Mouse (Mus musculus): ENCODE data around the gene Atp6v0a1. TPM values are rescaled to one million over a fixed set of nuclear protein-coding genes. Genes with fewer than 3 reads are reported as not detected.

Gene Atp6v0a1
- polyA plus RNA-seq, 1 experiment: 39.7 TPM

DNA sequence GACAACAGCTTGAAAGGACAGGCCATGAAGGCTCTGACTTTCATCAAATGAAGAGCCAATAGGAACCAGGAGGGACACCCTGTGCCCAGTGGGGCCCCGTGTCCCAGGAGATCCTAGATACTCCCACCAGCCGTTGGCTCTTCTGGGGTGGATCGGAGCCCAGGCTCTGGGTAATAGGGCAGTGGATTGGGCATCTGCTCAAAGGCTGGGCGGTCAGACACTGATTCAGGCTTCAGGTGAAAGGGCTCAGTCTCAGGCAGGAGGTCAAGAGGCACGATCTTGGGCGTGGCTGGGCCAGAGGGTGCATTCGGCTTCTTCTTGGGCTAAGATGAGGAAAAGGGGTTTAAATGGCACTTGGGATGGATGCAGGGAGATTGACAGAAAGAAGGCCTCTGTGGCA lies 45.1 kb upstream of the Atp6v0a1 start:
- no peak for DNase-seq
- Histone ChIP-seq H3K27ac (ENCODE audit: control insufficient read depth, insufficient read depth, low read length) (no peak overlapping the region), H3K4me3 (ENCODE audit: control insufficient read depth, insufficient read depth, low read length) (no peak overlapping the region), H3K27me3 (ENCODE audit: control insufficient read depth, insufficient read depth, low read length) (peaks cover 5% of the 10 kb centered on the region; the same call in 1 of the 2 replicates), H3K36me3 (ENCODE audit: control insufficient read depth, insufficient read depth, low read length) (no peaks in the 10 kb centered on the region), H3K4me1 (replicated peaks; ENCODE audit: control insufficient read depth, insufficient read depth, low read length) (peaks cover 2% of the 10 kb centered on the region)
- WGBS: 98% methylated on average over 7 of the region's 7 CpGs
- TF ChIP-seq POLR2A (IDR thresholded peaks at IDR 0.05; ENCODE audit: control insufficient read depth, extremely low read depth, insufficient read depth, low read length, poor library complexity) (no peak), CTCF (IDR thresholded peaks at IDR 0.05; ENCODE audit: borderline replicate concordance, control insufficient read depth, extremely low read depth, insufficient read depth, low read length, poor library complexity) (no peak; the same call in 1 of the 2 replicates)

DNA sequence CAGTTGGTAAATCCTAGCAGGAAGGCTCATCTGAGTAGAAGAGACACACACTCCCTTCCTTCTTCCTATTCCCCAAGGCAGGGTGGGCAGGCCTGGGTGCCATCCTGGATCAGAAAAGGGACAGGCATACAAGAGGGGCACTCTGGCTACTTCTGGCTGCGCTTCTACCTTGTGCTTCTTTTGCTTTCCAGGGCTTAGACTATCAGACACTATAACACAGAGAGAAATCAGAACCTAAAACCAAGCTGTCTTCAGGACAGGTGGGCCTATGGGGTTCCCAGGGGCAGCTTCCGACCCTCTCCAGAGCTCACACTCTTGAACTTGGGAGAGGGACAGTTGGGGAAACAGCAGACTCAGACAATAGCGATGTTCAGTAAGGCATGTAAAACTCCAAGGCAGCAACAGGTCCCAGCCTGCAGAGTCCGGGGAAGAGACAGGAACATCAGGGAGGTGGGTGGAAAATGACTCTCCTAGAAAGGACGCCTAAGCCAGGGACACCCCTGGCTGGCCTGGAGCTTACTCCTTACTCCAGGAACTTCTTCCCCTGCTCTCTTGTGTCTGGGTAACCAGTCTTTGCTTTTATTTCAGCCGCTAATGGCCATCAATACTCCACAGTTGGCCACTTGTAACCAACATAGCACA lies 44.2 kb upstream of the Atp6v0a1 start:
- DNase-seq: no peak
- H3K36me3 ChIP-seq (ENCODE audit: control insufficient read depth, insufficient read depth, low read length): no peaks in the 10 kb centered on the region
- no peak overlapping the region for H3K4me3 ChIP-seq (ENCODE audit: control insufficient read depth, insufficient read depth, low read length)
- peaks cover 8% of the 10 kb centered on the region; the same call in 1 of the 2 replicates for H3K27me3 ChIP-seq (ENCODE audit: control insufficient read depth, insufficient read depth, low read length)
- 93% methylated on average over 6 of the region's 6 CpGs for WGBS
- TF ChIP-seq POLR2A (IDR thresholded peaks at IDR 0.05; ENCODE audit: control insufficient read depth, extremely low read depth, insufficient read depth, low read length, poor library complexity) (no peak), CTCF (IDR thresholded peaks at IDR 0.05; ENCODE audit: borderline replicate concordance, control insufficient read depth, extremely low read depth, insufficient read depth, low read length, poor library complexity) (no peak)
- no peak overlapping the region for H3K27ac ChIP-seq (ENCODE audit: control insufficient read depth, insufficient read depth, low read length)
- peaks cover 8% of the 10 kb centered on the region for H3K4me1 ChIP-seq (replicated peaks; ENCODE audit: control insufficient read depth, insufficient read depth, low read length)

DNA sequence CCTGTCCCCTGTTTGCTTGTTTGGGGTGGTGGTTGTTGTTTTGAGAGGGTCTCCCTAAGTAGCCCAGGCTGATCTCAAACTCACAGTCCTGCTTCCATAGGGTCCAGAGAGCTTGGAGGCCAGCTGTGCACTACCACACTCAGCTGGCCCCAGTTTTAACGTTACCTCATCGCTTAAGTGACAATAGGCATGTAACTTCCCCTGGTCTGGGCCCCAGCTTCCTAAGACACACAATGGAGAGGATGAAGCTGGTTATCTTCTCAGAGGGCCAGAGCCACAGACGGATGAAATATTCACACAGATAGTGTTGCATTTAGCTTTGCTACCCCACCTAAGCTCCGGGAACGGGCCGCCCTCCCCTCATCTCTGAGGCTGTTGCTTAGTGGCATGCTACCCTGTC lies 43.5 kb upstream of the Atp6v0a1 start:
- Histone ChIP-seq H3K4me3 (ENCODE audit: control insufficient read depth, insufficient read depth, low read length) (no peak overlapping the region), H3K4me1 (replicated peaks; ENCODE audit: control insufficient read depth, insufficient read depth, low read length) (peaks cover 13% of the 10 kb centered on the region), H3K27me3 (ENCODE audit: control insufficient read depth, insufficient read depth, low read length) (peaks cover 14% of the 10 kb centered on the region; the same call in 1 of the 2 replicates), H3K36me3 (ENCODE audit: control insufficient read depth, insufficient read depth, low read length) (no peaks in the 10 kb centered on the region), H3K27ac (ENCODE audit: control insufficient read depth, insufficient read depth, low read length) (no peak overlapping the region)
- no peak for DNase-seq
- TF ChIP-seq POLR2A (IDR thresholded peaks at IDR 0.05; ENCODE audit: control insufficient read depth, extremely low read depth, insufficient read depth, low read length, poor library complexity) (no peak), CTCF (IDR thresholded peaks at IDR 0.05; ENCODE audit: borderline replicate concordance, control insufficient read depth, extremely low read depth, insufficient read depth, low read length, poor library complexity) (no peak)
- 83% methylated on average over 6 of the region's 6 CpGs for WGBS

DNA sequence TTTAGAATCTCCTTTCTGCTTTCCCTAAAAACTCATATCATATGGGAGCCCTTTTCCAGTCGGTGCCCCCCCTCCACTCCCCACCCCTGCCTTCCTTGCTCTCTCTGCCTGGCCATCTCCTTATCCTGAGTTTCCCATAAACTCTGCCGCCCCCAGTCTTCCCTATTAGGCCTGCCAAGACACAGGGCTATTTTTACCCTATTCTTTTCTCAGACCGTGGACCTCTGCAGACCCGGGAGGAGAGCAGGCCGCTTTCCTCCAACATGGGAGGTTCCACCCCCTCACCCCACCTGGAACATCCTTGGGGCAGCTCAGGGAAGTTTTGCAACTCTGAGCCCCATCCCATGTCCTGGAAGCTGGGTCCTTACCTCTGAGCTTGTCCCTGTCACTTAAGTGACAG lies 41.9 kb upstream of the Atp6v0a1 start:
- H3K4me3 ChIP-seq (ENCODE audit: control insufficient read depth, insufficient read depth, low read length): no peak overlapping the region

DNA sequence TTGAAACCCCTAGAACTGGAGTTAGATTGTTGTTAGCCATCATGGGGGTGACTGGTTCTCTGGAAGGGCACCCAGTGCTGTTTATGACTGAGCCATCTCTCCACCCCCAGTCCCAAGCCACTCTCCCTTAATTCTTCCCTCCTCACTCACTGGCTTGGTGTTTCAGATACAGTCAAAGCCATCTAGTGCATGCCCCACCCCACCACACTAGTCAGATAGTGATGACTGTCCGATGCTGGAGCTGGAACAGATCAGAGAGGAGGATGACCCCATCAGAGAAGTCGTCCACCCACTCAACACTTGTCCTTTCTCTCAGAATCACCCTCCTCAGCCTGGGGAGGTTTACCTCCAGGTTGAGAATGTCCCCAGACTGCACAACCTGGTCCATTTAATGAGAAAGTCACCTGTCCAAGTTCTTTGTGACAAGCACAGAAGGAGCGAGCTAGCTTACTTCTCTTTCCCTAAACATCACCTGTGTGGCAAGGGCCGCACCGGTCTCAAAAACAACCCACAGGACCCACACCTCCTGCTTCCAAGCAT lies 41.3 kb upstream of the Atp6v0a1 start:
- no peak overlapping the region for H3K4me3 ChIP-seq (ENCODE audit: control insufficient read depth, insufficient read depth, low read length)
- WGBS: 96% methylated on average over 5 of the region's 5 CpGs
- H3K4me1 ChIP-seq (replicated peaks; ENCODE audit: control insufficient read depth, insufficient read depth, low read length): peaks cover 13% of the 10 kb centered on the region
- H3K36me3 ChIP-seq (ENCODE audit: control insufficient read depth, insufficient read depth, low read length): no peaks in the 10 kb centered on the region
- TF ChIP-seq POLR2A (IDR thresholded peaks at IDR 0.05; ENCODE audit: control insufficient read depth, extremely low read depth, insufficient read depth, low read length, poor library complexity): no peak
- no peak for TF ChIP-seq CTCF (IDR thresholded peaks at IDR 0.05; ENCODE audit: borderline replicate concordance, control insufficient read depth, extremely low read depth, insufficient read depth, low read length, poor library complexity)
- peaks cover 14% of the 10 kb centered on the region; the same call in 1 of the 2 replicates for H3K27me3 ChIP-seq (ENCODE audit: control insufficient read depth, insufficient read depth, low read length)
- DNase-seq: no peak
- no peak overlapping the region for H3K27ac ChIP-seq (ENCODE audit: control insufficient read depth, insufficient read depth, low read length)

More for the DNA sequence above, 41.9 kb upstream of the Atp6v0a1 start:
- TF ChIP-seq POLR2A (IDR thresholded peaks at IDR 0.05; ENCODE audit: control insufficient read depth, extremely low read depth, insufficient read depth, low read length, poor library complexity) (no peak), CTCF (IDR thresholded peaks at IDR 0.05; ENCODE audit: borderline replicate concordance, control insufficient read depth, extremely low read depth, insufficient read depth, low read length, poor library complexity) (no peak)
- Histone ChIP-seq H3K36me3 (ENCODE audit: control insufficient read depth, insufficient read depth, low read length) (no peaks in the 10 kb centered on the region), H3K27me3 (ENCODE audit: control insufficient read depth, insufficient read depth, low read length) (peaks cover 14% of the 10 kb centered on the region; the same call in 1 of the 2 replicates), H3K4me1 (replicated peaks; ENCODE audit: control insufficient read depth, insufficient read depth, low read length) (peaks cover 13% of the 10 kb centered on the region), H3K27ac (ENCODE audit: control insufficient read depth, insufficient read depth, low read length) (no peak overlapping the region)
- no peak for DNase-seq
- 93% methylated on average over 5 of the region's 5 CpGs for WGBS

DNA sequence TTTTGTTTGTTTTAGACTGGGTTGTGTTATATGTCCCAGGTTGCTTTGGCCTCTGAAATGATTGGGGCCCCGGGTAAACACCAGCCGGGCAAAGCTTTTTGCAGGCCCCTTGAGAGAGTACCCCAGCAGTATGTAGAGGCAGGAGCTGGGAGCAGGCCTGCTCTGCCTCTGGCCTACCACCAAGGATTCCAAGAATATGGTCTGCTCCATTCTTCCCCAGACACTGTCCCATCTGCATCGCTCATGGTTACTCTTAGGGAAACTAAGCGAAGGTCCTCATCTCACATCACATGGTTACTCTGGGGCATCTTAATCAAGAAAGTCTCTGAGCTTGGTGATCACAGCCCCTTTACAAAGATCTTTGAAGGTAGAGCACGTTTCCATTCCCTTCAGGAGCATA lies 40.8 kb upstream of the Atp6v0a1 start:
- Histone ChIP-seq H3K27me3 (ENCODE audit: control insufficient read depth, insufficient read depth, low read length) (peaks cover 14% of the 10 kb centered on the region; the same call in 1 of the 2 replicates), H3K36me3 (ENCODE audit: control insufficient read depth, insufficient read depth, low read length) (no peaks in the 10 kb centered on the region), H3K27ac (ENCODE audit: control insufficient read depth, insufficient read depth, low read length) (no peak overlapping the region), H3K4me1 (replicated peaks; ENCODE audit: control insufficient read depth, insufficient read depth, low read length) (peaks cover 13% of the 10 kb centered on the region), H3K4me3 (ENCODE audit: control insufficient read depth, insufficient read depth, low read length) (no peak overlapping the region)
- 92% methylated on average over 5 of the region's 5 CpGs for WGBS
- TF ChIP-seq POLR2A (IDR thresholded peaks at IDR 0.05; ENCODE audit: control insufficient read depth, extremely low read depth, insufficient read depth, low read length, poor library complexity) (no peak), CTCF (IDR thresholded peaks at IDR 0.05; ENCODE audit: borderline replicate concordance, control insufficient read depth, extremely low read depth, insufficient read depth, low read length, poor library complexity) (no peak)
- no peak for DNase-seq
